Comparison of ENCODE assay signal across 29 mouse cellular contexts in the genomic region with DNA sequence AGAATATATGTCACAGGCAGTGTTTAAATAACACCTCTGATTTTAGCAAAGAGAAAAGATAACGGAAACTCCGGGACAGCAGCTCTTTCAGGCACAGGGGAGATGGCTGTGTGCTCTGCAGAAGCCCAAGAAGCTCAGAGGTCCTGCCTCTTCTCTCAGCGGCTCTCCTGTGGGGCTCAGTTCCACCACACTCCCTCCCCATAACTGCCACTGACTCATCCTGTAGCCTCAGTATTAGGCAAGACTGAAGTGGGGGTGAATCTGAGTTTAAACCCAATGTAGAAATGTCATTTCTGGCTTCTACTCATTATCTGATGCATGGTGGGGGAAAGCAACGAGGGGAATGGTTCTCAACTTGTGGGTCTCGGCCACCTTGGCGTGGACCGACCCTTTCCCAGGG.
DNase-seq lines count a peak whose midpoint lies in the region; TF ChIP-seq lines count a peak whose summit lies in the region.
"Had no signal": no experiment of that assay in that cellular context is flagged by ENCODE, and none has a peak within 500 bp of the region (broad histone marks: within the 10 kb centered on the region; RNA-seq: fewer than 3 reads in every experiment).

No protein-coding gene starts in this region.

- H3ac ChIP-seq in C2C12 (ENCODE audit: control insufficient read depth, insufficient read length, low read depth): no peak overlapping the region

- peak; percentile 20 for DNase-seq in gastrocnemius, postnatal 25 days
- DNase-seq in gastrocnemius, postnatal 10 days: no peak
- peak; percentile 10 for DNase-seq in adipocyte (ENCODE audit: low spot score)
- DNase-seq in layer of hippocampus, adult 2 months (ENCODE audit: low spot score in 2 of 2): no peak
- no peak for DNase-seq in heart, adult 9 months (ENCODE audit: low spot score in 2 of 2)
- DNase-seq: adrenal gland, postnatal 25 days; cerebellum, adult 11-12 months; cerebellum, adult 9-11 months; embryo, embryonic 11 days; gastrocnemius, postnatal 14 days; heart, postnatal 36 days; kidney, adult 2 months; kidney, postnatal 4 days; layer of hippocampus, postnatal 36 days; left cerebral cortex, postnatal 4 days; lung, postnatal 36 days; right cerebral cortex, adult 18-20 months had no signal

- H3K79me2 ChIP-seq in C2C12 (ENCODE audit: control insufficient read depth, insufficient read depth): no peaks in the 10 kb centered on the region

- H3K27me3 ChIP-seq in C2C12 (ENCODE audit: control insufficient read depth, insufficient read depth, insufficient read length): no peaks in the 10 kb centered on the region
- H3K27me3 ChIP-seq: embryonic facial prominence, embryonic 12.5 days; hindbrain, embryonic 12.5 days; intestine, embryonic 15.5 days; lung, embryonic 15.5 days; megakaryocyte, embryonic 14.5 days; midbrain, embryonic 12.5 days; neural tube, embryonic 12.5 days had no signal

- no peaks in the 10 kb centered on the region for H3K36me3 ChIP-seq in C2C12 (ENCODE audit: control insufficient read depth, insufficient read depth)
- H3K36me3 ChIP-seq: embryonic facial prominence, embryonic 12.5 days; forebrain, embryonic 10.5 days; heart, embryonic 10.5 days; hindbrain, embryonic 12.5 days; intestine, embryonic 15.5 days; lung, embryonic 15.5 days; midbrain, embryonic 12.5 days; neural tube, embryonic 12.5 days had no signal

- H3K79me3 ChIP-seq in C2C12 (ENCODE audit: low read depth): no peaks in the 10 kb centered on the region

- H3K27ac ChIP-seq in layer of hippocampus, adult 2 months: no peak overlapping the region
- H3K27ac ChIP-seq: embryonic facial prominence, embryonic 12.5 days; forebrain, embryonic 10.5 days; heart, embryonic 10.5 days; hindbrain, embryonic 12.5 days; hindbrain, postnatal 0 days; intestine, embryonic 15.5 days; lung, embryonic 15.5 days; midbrain, embryonic 12.5 days; neural tube, embryonic 12.5 days had no signal

- TF ChIP-seq CTCF in C2C12 (IDR thresholded peaks at IDR 0.05; ENCODE audit: control insufficient read depth, insufficient read depth, insufficient read length): no peak
- TF ChIP-seq CTCF in layer of hippocampus, adult 2 months (conservative IDR thresholded peaks at IDR 0.05): no peak

- no peak overlapping the region for H3K4me3 ChIP-seq in C2C12 (ENCODE audit: insufficient read depth, poor library complexity, severe bottlenecking)
- no peak overlapping the region for H3K4me3 ChIP-seq in layer of hippocampus, adult 2 months
- H3K4me3 ChIP-seq: embryonic facial prominence, embryonic 12.5 days; forebrain, embryonic 10.5 days; heart, embryonic 10.5 days; hindbrain, embryonic 12.5 days; intestine, embryonic 15.5 days; lung, embryonic 15.5 days; megakaryocyte, embryonic 14.5 days; midbrain, embryonic 12.5 days; myocyte; neural tube, embryonic 12.5 days had no signal

TF ChIP-seq in C2C12, 6 proteins besides CTCF, POLR2A, EP300 and RAD21:
- TF ChIP-seq FOSL1 (IDR thresholded peaks at IDR 0.05; ENCODE audit: insufficient read depth, low read length, poor library complexity, severe bottlenecking) (no peak), CEBPB (IDR thresholded peaks at IDR 0.05; ENCODE audit: low read depth) (peak; percentile 40)

Comparison
In these comparisons a context has a peak if more than half of its experiments do, and no peak if none do; other contexts are left out.
1. DNase-seq: peak in gastrocnemius, postnatal 25 days (single experiment) and adipocyte (single experiment); none in gastrocnemius, postnatal 10 days (single experiment), layer of hippocampus, adult 2 months (0 of 2) and heart, adult 9 months (0 of 2).